Comparison of ENCODE assay signal across 28 mouse cellular contexts in the genomic region with DNA sequence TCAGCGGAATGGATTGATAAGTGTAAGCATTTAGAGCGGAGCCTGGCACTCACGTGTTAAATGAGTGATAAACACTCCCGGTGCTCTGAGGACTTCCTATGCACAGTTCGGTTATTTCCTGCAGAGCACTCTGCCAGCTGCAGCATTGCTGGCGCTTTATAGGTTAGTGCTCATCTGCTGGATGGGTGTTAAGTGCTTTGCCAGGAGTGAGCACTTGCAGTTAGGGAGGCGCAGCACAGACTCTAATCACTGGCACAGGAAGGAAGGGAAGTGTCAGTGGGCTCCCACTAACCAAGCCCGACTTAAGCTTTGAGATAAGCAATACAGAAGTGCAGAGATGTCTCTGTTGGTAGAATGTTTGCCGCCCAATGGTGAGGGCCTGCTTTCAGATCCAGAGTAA. TPM values are rescaled to one million over a fixed set of nuclear protein-coding genes. Genes with fewer than 3 reads are reported as not detected.
DNase-seq lines count a peak whose midpoint lies in the region; ATAC-seq and TF ChIP-seq lines count a peak whose summit lies in the region.
"Had no signal": no experiment of that assay in that cellular context is flagged by ENCODE, and none has a peak within 500 bp of the region (broad histone marks: within the 10 kb centered on the region; RNA-seq: fewer than 3 reads in every experiment).

No protein-coding gene starts in this region.

- DNase-seq in heart, adult 18-20 months = no peak
- DNase-seq in neural tube, embryonic 10.5 days (ENCODE audit: extremely low spot score, low spot score) = no peak
- DNase-seq in brain, embryonic 14.5 days (ENCODE audit: low read depth) = peak; percentile 36
- no peak for DNase-seq in urinary bladder, postnatal 36 days (ENCODE audit: low spot score in 2 of 2)
- no peak for DNase-seq in layer of hippocampus, adult 9-10 months (ENCODE audit: low spot score)
- DNase-seq: adrenal gland, adult 8-10 months; cerebellum, adult 11 months; cerebellum, postnatal 10 days; embryo, embryonic 11 days; gastrocnemius, postnatal 14 days; heart, adult 2 months; heart, postnatal 36 days; kidney, adult 8-10 months; kidney, postnatal 14 days; left cerebral cortex, postnatal 4 days; liver; lung, postnatal 10 days; right cerebral cortex, adult 18-20 months had no signal

- H3K4me3 ChIP-seq in heart, embryonic 16.5 days (ENCODE audit: low read length) = no peak overlapping the region
- H3K4me3 ChIP-seq in neural tube, embryonic 13.5 days = no peak overlapping the region
- H3K4me3 ChIP-seq: heart, adult 2 months; left cerebral cortex, adult 2 months; midbrain, embryonic 15.5 days had no signal

- H3K27ac ChIP-seq in heart, embryonic 16.5 days (ENCODE audit: low read length) = no peak overlapping the region
- H3K27ac ChIP-seq in neural tube, embryonic 13.5 days (replicated peaks) = 0 out of 2 replicates have a peak overlapping the region, but pooled peaks have one; percentile 53
- H3K27ac ChIP-seq: heart, adult 2 months; left cerebral cortex, adult 2 months; midbrain, embryonic 15.5 days had no signal

- no peak for TF ChIP-seq POLR2A in brain, embryonic 14.5 days (IDR thresholded peaks at IDR 0.05; ENCODE audit: borderline replicate concordance, extremely low read depth, insufficient read depth, insufficient read length, poor library complexity, severe bottlenecking)

- WGBS in heart, embryonic 16.5 days = 22% methylated on average over 9 of the region's 9 CpGs
- 58% methylated on average over 9 of the region's 9 CpGs for WGBS in neural tube, embryonic 13.5 days

- TF ChIP-seq CTCF in brain, embryonic 14.5 days (IDR thresholded peaks at IDR 0.05; ENCODE audit: borderline replicate concordance, extremely low read depth, insufficient read depth, insufficient read length) = no peak

- peaks cover 16% of the 10 kb centered on the region for H3K4me1 ChIP-seq in heart, embryonic 16.5 days (ENCODE audit: control insufficient read depth, insufficient read depth, low read length)
- H3K4me1 ChIP-seq in neural tube, embryonic 13.5 days (replicated peaks) = 0 out of 2 replicates have a peak, but pooled peaks cover 11% of the 10 kb centered on the region
- H3K4me1 ChIP-seq: midbrain, embryonic 15.5 days had no signal

- no peak overlapping the region for H3K9ac ChIP-seq in heart, embryonic 16.5 days (ENCODE audit: low read length)
- H3K9ac ChIP-seq in neural tube, embryonic 13.5 days = no peak overlapping the region
- H3K9ac ChIP-seq: midbrain, embryonic 15.5 days had no signal

- no peaks in the 10 kb centered on the region for H3K36me3 ChIP-seq in heart, embryonic 16.5 days (ENCODE audit: control insufficient read depth, insufficient read depth)
- H3K36me3 ChIP-seq in neural tube, embryonic 13.5 days = no peaks in the 10 kb centered on the region
- H3K36me3 ChIP-seq: midbrain, embryonic 15.5 days had no signal

- peaks cover 15% of the 10 kb centered on the region for H3K27me3 ChIP-seq in heart, embryonic 16.5 days (ENCODE audit: control insufficient read depth, insufficient read depth, low read length)
- no peaks in the 10 kb centered on the region for H3K27me3 ChIP-seq in neural tube, embryonic 13.5 days
- H3K27me3 ChIP-seq: midbrain, embryonic 15.5 days had no signal

- peak; percentile 38; the same call in 1 of the 2 replicates for ATAC-seq in heart, embryonic 16.5 days (replicated peaks; ENCODE audit: extremely low read depth, insufficient read depth, low FRiP score)
- ATAC-seq in neural tube, embryonic 13.5 days (ENCODE audit: low read depth) = no peak
- ATAC-seq: midbrain, embryonic 15.5 days; Patski had no signal

- H3K4me2 ChIP-seq in heart, embryonic 16.5 days (ENCODE audit: low read depth, low read length) = no peak overlapping the region
- no peak overlapping the region for H3K4me2 ChIP-seq in neural tube, embryonic 13.5 days
- H3K4me2 ChIP-seq: midbrain, embryonic 15.5 days had no signal

- H3K9me3 ChIP-seq in heart, embryonic 16.5 days (replicated peaks; ENCODE audit: control insufficient read depth, low read length) = peaks cover 5% of the 10 kb centered on the region
- H3K9me3 ChIP-seq in neural tube, embryonic 13.5 days = 0 out of 2 replicates have a peak, but pooled peaks cover 3% of the 10 kb centered on the region
- H3K9me3 ChIP-seq: midbrain, embryonic 15.5 days had no signal

RNA-seq across cellular contexts. Expression of a gene that starts 18.5 kb away (rescaled TPM):
- polyA plus RNA-seq in heart, embryonic 16.5 days (2015; fragmentation: Nextera tagmentation; extraction: Ambion mirVana) = 7.1 and 9.0 TPM in 2 replicates
- total RNA-seq in heart, adult 18-20 months (2021) = 10 to 100 TPM in 1 of 2 experiments, 1 to 10 TPM in 1; 8.9 to 10.9 TPM
- polyA plus RNA-seq in neural tube, embryonic 13.5 days (2015; fragmentation: Nextera tagmentation; extraction: Ambion mirVana) = 10.7 and 11.0 TPM in 2 replicates
- polyA plus RNA-seq in brain, embryonic 14.5 days (2012; rRNA removed) = 26.7 and 58.7 TPM in 2 replicates
- total RNA-seq: megakaryocyte-erythroid progenitor cell, adult 5-6 weeks had no signal

RNA-seq across cellular contexts. Expression of a gene that starts 57.6 kb away (rescaled TPM):
- not detected in 2 replicates for polyA plus RNA-seq in heart, embryonic 16.5 days (2015; fragmentation: Nextera tagmentation; extraction: Ambion mirVana)
- not detected for total RNA-seq in heart, adult 18-20 months (2021)
- polyA plus RNA-seq in neural tube, embryonic 13.5 days (2015; fragmentation: Nextera tagmentation; extraction: Ambion mirVana) = not detected in 2 replicates
- 0.16 TPM in 1 of 2 replicates, not detected in the other for polyA plus RNA-seq in brain, embryonic 14.5 days (2012; rRNA removed)
- total RNA-seq: heart, adult 2 months; heart, postnatal 36 days; layer of hippocampus, adult 8-10 months; left cerebral cortex, adult 2 months; left cerebral cortex, postnatal 4 days; megakaryocyte-erythroid progenitor cell, adult 5-6 weeks had no signal
- polyA plus RNA-seq: embryonic facial prominence, embryonic 14.5 days; heart, adult 2 months; liver, embryonic 16.5 days; midbrain, embryonic 15.5 days; Patski; testis, adult 2 months had no signal
